Mouse (Mus musculus) heart, embryonic 13.5 days (tissue): ENCODE measurements at regions not wholly inside any gene's neighbourhood (a gene's known extent, or its start where the extent isn't known, plus 50 kb on each side); places are given as distances from the start of the nearest gene placed in this dataset.
"Not testable (repeated sequence)": the region's sequence is repeated elsewhere in the genome, so short reads cannot be mapped to it uniquely, and the experiment has no call there.

Experiments used
- ATAC-seq: fragments of 200-750 bp; cut with Nextera tagmentation; 2 replicates; pipeline ENCODE4 v1.8.0; 2017; ENCODE audit warnings: moderate TSS enrichment; ENCODE audit not compliant: insufficient number of reproducible peaks, low FRiP score, low TSS enrichment; ENCODE audit errors: extremely low read depth
- H3K27ac ChIP-seq: fragments of 300-500 bp; sonication (generic); replicated peaks from 2 replicates; pipeline ENCODE4 v1.5.1; 2015; ENCODE audit warnings: moderate library complexity, mild to moderate bottlenecking, inconsistent platforms
- H3K27me3 ChIP-seq: fragments of 300-500 bp; sonication (generic); replicated peaks from 2 replicates; pipeline ENCODE4 v1.6.1; 2015; ENCODE audit warnings: mild to moderate bottlenecking, inconsistent platforms
- H3K36me3 ChIP-seq: fragments of 300-500 bp; sonication (generic); 2 replicates; pipeline ENCODE4 v1.6.1; 2015; ENCODE audit warnings: mild to moderate bottlenecking, inconsistent platforms
- H3K4me1 ChIP-seq: fragments of 300-500 bp; sonication (generic); 2 replicates; pipeline ENCODE4 v1.6.1; 2015; ENCODE audit warnings: inconsistent platforms
- H3K4me2 ChIP-seq: fragments of 300-500 bp; sonication (generic); 2 replicates; pipeline ENCODE4 v1.6.1; 2015; ENCODE audit warnings: inconsistent platforms, mild to moderate bottlenecking, moderate library complexity
- H3K4me3 ChIP-seq: fragments of 300-500 bp; sonication (generic); 2 replicates; pipeline ENCODE4 v1.5.1; 2015; ENCODE audit warnings: moderate library complexity, mild to moderate bottlenecking, inconsistent platforms
- H3K9ac ChIP-seq: fragments of 300-500 bp; sonication (generic); 2 replicates; pipeline ENCODE4 v1.6.1; 2015; ENCODE audit warnings: inconsistent platforms, mild to moderate bottlenecking, moderate library complexity
- H3K9me3 ChIP-seq: fragments of 300-500 bp; sonication (generic); 2 replicates; pipeline ENCODE4 v1.6.1; 2016; ENCODE audit warnings: inconsistent platforms
- WGBS: fragments of 180-500 bp; shearing (Covaris S2); methylation state at CpG from one replicate; pipeline ENCODE4 v1.1.7; 2015; ENCODE audit warnings: mixed read lengths; 5-methylcytosine and 5-hydroxymethylcytosine counted together

DNA sequence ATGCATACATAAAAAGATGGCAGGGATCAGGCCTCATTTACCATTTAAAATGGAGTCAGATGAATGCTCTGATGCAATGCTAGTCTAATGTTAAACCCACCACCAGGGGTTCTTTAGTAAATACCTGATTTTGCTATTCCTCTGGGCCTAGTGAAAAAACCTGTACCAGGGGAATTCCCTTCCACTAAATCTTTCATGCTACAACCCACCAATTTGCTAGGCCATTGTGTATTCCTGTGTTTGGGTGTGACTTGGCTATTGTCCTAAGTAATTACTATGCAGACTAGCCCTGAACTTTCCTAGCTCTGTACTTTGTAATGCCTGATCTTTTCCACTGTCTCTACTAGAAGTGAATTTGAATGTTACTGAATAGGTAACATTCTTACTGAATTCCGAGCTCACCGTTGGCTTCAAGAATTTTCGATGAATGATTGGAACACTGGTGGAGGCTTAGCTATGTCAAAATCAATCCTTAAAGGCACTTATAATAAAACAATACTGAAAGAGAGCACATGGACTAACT lies 99.7 kb upstream of the Sec61g start:
- WGBS = 84% methylated on average over 3 of the region's 3 CpGs
- H3K4me3 ChIP-seq, H3K4me1 ChIP-seq, ATAC-seq, H3K9me3 ChIP-seq, H3K36me3 ChIP-seq, H3K9ac ChIP-seq, H3K4me2 ChIP-seq, H3K27me3 ChIP-seq, H3K27ac ChIP-seq: not testable (repeated sequence)

DNA sequence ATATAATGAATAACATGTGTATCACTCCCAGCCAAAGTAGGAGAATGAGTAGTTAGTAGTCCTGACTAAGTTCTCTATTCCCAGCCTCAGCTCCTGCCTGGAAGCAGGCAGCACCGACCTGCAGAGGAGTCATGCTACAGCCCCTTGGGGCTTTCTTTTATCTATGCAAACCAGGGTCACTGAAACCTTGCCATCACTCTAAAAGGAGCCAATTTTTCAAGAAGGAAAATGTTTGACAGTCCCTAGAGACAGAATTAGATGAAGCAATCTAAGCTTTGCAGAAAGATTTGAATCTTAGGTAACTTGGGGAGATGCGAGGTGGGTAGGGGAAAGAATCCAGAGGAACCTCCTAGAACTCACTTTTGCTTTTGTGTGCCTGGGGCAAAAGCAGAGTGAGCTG lies 103.5 kb upstream of the Sec61g start:
- Histone ChIP-seq H3K27me3 (no peaks in the 10 kb centered on the region), H3K4me1 (no peaks in the 10 kb centered on the region), H3K9ac (no peak overlapping the region), H3K4me3 (no peak overlapping the region), H3K27ac (no peak overlapping the region), H3K4me2 (no peak overlapping the region), H3K9me3 (no peaks in the 10 kb centered on the region), H3K36me3 (no peaks in the 10 kb centered on the region)
- no peak for ATAC-seq
- 48% methylated on average over 2 of the region's 2 CpGs for WGBS

DNA sequence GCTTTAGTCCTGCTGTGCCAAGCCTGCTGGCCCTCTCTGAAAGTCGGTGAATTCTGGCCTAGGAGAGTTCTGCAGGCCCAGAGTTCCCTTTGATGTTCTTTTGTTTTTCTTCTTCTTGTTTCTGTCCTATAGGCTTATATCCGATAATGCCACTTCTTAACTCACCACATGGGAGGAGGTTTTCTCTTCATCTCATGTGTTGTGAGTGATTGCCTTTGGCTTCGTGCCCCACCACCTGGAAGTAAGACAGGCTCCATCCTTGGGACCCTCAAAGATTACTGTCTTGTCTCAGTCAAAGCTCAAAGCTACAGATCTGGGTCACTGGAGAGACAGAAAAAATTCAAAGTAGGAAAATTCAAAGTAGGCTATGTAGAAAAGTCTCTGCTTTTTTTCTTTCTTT lies 104.2 kb upstream of the Sec61g start:
- WGBS = 65% methylated on average over 3 of the region's 3 CpGs
- no peaks in the 10 kb centered on the region for H3K27me3 ChIP-seq

DNA sequence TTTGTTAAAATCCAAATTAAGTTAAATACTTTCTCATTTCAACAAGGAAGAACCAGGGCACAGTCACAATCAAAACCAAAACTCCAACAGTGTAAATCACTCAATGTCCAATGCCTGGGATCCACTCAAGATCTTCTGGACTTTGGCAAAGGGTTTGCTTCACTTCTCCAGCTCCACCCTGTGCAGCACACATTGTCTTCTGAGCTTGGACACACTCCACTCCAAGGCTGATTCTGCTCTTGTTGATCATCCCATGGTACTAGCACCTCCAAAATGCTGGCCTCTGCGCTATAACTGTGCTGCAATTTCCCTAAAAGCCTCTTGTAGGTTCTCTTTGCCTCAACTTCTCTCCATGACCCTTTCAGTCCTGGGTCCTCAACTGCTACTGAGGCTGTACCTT lies 111.5 kb upstream of the Sec61g start:
- no peak overlapping the region for H3K9ac ChIP-seq
- no peaks in the 10 kb centered on the region for H3K27me3 ChIP-seq
- 85% methylated on average over 1 of the region's 1 CpGs for WGBS
- no peaks in the 10 kb centered on the region for H3K36me3 ChIP-seq
- H3K9me3 ChIP-seq = no peaks in the 10 kb centered on the region
- no peaks in the 10 kb centered on the region for H3K4me1 ChIP-seq
- H3K4me2 ChIP-seq = no peak overlapping the region
- ATAC-seq = no peak
- no peak overlapping the region for H3K4me3 ChIP-seq
- H3K27ac ChIP-seq = no peak overlapping the region

More for the DNA sequence above, 104.2 kb upstream of the Sec61g start:
- H3K4me2 ChIP-seq = no peak overlapping the region
- H3K27ac ChIP-seq = no peak overlapping the region
- no peak overlapping the region for H3K9ac ChIP-seq
- no peaks in the 10 kb centered on the region for H3K9me3 ChIP-seq
- no peak overlapping the region for H3K4me3 ChIP-seq
- H3K4me1 ChIP-seq = no peaks in the 10 kb centered on the region
- no peak for ATAC-seq
- H3K36me3 ChIP-seq = no peaks in the 10 kb centered on the region

DNA sequence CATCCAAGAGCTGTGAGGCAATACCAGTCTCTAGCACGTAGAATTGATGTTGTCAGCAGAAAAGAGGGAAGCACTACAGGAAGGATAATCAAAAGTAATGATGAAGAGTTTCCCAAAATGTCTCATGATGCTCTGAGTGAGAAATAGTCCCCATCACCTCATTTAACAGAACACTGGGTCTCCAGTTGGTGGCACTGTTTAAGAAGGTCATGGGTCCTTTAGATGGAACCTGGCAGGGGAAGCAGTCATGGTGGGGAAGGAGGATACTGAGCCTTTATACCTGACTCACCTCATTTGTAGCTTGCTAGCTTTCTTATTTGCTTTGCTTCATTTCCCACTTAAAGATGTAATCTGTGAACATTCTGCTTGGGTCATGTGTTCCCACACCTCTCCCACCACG lies 115.4 kb upstream of the Sec61g start:
- H3K4me1 ChIP-seq = no peaks in the 10 kb centered on the region
- no peaks in the 10 kb centered on the region for H3K9me3 ChIP-seq
- no peaks in the 10 kb centered on the region for H3K27me3 ChIP-seq
- H3K4me3 ChIP-seq = no peak overlapping the region
- 67% methylated on average over 2 of the region's 2 CpGs for WGBS
- no peaks in the 10 kb centered on the region for H3K36me3 ChIP-seq
- no peak for ATAC-seq
- no peak overlapping the region for H3K9ac ChIP-seq
- H3K4me2 ChIP-seq = no peak overlapping the region
- no peak overlapping the region for H3K27ac ChIP-seq

DNA sequence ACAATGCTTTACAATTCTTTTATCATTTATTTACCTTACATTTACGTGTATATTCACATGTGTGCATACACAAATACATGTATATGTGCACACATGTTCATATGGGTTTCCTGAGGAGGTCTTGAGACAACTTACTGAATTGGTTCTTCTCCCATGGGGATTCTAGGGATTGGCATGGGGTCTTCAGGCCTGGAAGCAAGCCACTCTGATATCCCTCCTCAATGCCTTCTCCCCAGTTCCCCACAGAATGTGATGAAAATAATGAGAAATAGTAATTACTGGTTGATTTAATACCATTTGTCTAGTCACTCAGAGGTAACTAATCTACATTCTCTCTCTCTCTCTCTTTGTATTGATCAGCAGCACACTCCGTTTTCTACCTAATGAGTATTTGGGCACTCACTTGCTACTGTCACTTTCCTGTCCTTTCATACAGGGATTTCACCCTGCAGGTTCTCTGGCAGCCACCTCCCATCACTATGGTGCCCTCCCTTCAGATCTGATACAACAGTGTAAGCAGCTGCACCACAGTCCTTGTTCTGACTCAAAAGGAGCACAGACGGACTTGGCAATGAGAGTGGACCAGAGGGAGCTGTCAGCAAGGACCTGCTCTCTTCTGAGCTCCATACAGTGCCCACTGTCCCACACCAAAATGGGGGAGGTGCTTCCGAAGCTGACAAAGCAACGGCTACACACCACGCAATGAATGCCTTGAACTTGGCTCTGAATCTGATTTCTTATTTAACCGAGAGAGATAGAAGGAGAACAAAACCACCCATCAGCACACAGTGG lies 119.2 kb upstream of the Sec61g start:
- Histone ChIP-seq H3K9ac (no peak overlapping the region), H3K9me3 (no peaks in the 10 kb centered on the region), H3K4me3 (no peak overlapping the region), H3K27ac (no peak overlapping the region), H3K4me1 (no peaks in the 10 kb centered on the region), H3K4me2 (no peak overlapping the region), H3K36me3 (no peaks in the 10 kb centered on the region), H3K27me3 (no peaks in the 10 kb centered on the region)
- ATAC-seq = no peak
- WGBS = 66% methylated on average over 7 of the region's 7 CpGs

DNA sequence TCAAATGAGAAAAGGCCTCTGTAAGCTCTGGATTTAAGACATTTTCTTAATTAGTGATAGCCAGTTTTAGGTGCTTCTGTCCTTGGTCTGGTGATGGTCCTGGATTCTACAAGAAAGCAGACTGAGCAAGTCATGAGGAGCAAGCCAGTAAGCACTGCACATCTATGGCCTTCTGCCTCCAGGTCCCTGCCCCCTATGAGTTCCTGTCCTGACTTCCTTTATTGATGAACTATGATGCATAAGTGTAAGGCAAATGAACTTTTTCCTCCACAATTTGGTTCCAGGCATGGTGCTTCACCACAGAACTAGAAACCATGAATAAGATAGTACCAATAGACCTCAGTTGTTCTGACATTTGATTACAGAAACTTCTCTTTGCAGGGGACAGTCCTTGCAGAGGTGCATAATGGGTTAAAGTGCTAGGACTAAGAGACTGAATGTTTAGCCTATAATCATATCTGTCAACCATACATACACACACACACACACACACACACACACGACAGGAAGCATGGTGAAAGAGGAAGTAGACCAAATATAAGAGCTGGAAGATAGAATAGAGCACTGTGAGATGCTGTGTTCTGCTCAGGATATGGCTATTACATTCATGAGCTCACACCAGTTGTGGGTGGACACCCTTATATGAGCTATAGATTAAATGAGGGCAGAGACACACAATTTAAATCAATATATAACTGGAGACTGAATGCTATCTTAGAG lies 121.3 kb upstream of the Sec61g start:
- H3K4me2 ChIP-seq = no peak overlapping the region
- H3K4me1 ChIP-seq = no peaks in the 10 kb centered on the region
- H3K36me3 ChIP-seq = no peaks in the 10 kb centered on the region
- H3K27me3 ChIP-seq = no peaks in the 10 kb centered on the region
- 35% methylated on average over 1 of the region's 1 CpGs for WGBS
- no peak overlapping the region for H3K4me3 ChIP-seq
- H3K9ac ChIP-seq = no peak overlapping the region
- no peak for ATAC-seq
- no peaks in the 10 kb centered on the region for H3K9me3 ChIP-seq
- H3K27ac ChIP-seq = no peak overlapping the region

DNA sequence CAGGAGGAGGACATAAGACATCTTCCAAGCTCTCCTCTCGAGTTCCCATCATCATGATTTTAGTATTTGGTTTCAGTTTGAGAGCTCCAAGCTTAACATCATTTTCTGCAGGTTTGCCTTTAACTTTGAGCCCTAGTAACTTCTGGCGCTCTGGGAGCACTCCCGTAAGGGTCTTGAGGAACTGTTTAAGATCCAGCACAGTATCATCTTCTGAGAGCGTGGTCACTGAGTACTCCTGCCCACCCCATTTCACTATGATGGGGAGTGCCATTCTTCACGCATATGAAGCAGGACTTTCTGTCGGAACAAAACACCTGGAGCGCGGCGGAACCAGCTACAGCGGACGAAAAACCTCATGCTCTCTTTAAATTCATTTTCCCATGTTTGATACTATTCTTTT lies 116.2 kb upstream of the Egfr start:
- not testable (repeated sequence) for H3K27me3 ChIP-seq, ATAC-seq, H3K4me2 ChIP-seq, H3K36me3 ChIP-seq, H3K27ac ChIP-seq, H3K9me3 ChIP-seq, H3K4me1 ChIP-seq, H3K4me3 ChIP-seq, H3K9ac ChIP-seq
- 88% methylated on average over 11 of the region's 11 CpGs for WGBS

DNA sequence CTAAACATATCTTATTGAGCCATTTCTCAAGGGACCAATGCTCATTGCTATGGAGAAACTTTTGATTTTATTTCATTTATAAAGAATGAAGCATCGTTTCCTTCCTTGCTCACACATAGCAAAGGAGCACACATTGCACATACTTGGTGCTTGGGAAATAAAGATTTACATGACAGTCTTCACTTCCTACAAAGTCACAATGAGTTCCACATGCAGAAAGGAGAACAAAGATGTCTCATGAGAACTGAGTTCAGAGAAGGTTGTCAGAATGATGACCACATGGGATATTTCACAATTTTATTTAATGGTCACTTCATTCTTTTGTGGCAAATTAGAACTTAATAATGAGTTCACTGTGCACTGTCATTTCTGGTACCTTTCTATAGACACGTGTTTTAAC lies 114.3 kb upstream of the Egfr start:
- Histone ChIP-seq H3K9me3 (no peaks in the 10 kb centered on the region), H3K9ac (no peak overlapping the region), H3K4me1 (no peaks in the 10 kb centered on the region), H3K27me3 (no peaks in the 10 kb centered on the region), H3K4me3 (no peak overlapping the region), H3K4me2 (no peak overlapping the region), H3K36me3 (no peaks in the 10 kb centered on the region), H3K27ac (no peak overlapping the region)
- WGBS = 71% methylated on average over 2 of the region's 2 CpGs
- ATAC-seq = no peak

DNA sequence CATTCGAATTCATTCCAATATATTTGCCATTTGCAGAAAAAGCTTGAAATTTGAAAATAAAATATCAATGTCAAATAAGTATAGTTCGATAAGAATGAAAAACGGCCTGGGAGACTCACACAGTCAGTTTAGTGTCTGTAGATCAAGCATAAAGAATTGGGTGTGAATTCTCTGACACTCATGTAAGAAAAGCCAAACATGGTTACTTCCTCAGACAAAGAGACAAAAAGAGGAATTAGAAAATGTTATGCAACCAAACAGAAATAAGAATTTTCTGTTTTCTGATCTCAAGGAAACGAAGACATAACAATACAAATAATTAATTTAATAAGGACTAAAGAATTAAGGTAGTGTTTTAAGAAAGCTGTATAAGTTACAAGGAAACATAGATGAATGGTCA lies 113.7 kb upstream of the Egfr start:
- H3K4me3 ChIP-seq = no peak overlapping the region
- no peak for ATAC-seq
- no peak overlapping the region for H3K4me2 ChIP-seq
- no peak overlapping the region for H3K9ac ChIP-seq
- H3K27ac ChIP-seq = no peak overlapping the region
- no peaks in the 10 kb centered on the region for H3K27me3 ChIP-seq
- H3K36me3 ChIP-seq = no peaks in the 10 kb centered on the region
- no peaks in the 10 kb centered on the region for H3K9me3 ChIP-seq
- 79% methylated on average over 4 of the region's 4 CpGs for WGBS
- no peaks in the 10 kb centered on the region for H3K4me1 ChIP-seq

DNA sequence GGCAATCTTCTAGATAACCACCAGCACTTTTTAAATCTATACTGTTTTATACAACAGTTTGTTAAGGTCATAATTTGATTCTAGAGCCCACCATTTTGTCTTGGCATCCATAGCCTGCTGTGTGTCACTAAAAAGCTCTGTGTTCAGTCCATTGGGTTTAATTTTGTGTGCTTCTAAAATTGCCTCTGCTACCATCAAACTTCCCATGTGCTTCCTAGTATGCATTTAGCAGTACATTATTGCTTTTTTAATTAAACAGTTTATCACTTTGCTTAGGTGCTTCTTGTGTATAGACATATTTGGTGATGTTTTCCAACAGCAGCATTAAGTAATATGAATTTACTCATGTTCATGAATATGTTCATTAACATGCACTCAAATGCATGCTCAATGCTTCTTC lies 102.4 kb upstream of the Egfr start:
- H3K27ac ChIP-seq = no peak overlapping the region
- H3K9me3 ChIP-seq = no peaks in the 10 kb centered on the region
- no peaks in the 10 kb centered on the region for H3K4me1 ChIP-seq
- no peak overlapping the region for H3K4me3 ChIP-seq
- H3K36me3 ChIP-seq = no peaks in the 10 kb centered on the region
- no peak overlapping the region for H3K9ac ChIP-seq
- ATAC-seq = no peak
- H3K27me3 ChIP-seq = no peaks in the 10 kb centered on the region
- H3K4me2 ChIP-seq = no peak overlapping the region

DNA sequence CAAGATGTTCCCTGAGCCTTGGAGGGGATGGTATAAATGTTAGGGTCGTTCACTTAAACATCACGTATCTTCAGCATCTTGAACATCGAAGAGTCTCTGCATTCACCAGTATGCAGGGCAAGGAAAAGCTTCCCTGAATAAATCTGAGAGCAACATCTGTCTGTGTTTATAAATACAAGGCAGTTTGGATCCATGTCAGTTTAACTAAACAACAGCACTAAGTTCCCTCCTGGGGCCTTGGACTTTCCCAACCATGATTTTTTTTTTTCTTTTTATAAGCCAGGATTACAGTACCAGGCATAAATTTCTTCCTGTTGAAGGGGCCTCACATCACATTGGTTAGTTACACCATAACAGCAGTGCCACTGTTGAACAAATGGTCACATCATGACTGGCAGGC lies 88.2 kb upstream of the Egfr start:
- Histone ChIP-seq H3K27ac (no peak overlapping the region), H3K27me3 (no peaks in the 10 kb centered on the region), H3K4me2 (no peak overlapping the region), H3K4me3 (no peak overlapping the region), H3K9ac (no peak overlapping the region), H3K36me3 (no peaks in the 10 kb centered on the region), H3K4me1 (no peaks in the 10 kb centered on the region), H3K9me3 (no peaks in the 10 kb centered on the region)
- no peak for ATAC-seq
- WGBS = 82% methylated on average over 3 of the region's 3 CpGs
